Mouse (Mus musculus) cerebellum, adult 2 months (tissue): ENCODE data around the gene Abl1. TPM values are rescaled to one million over a fixed set of nuclear protein-coding genes. Genes with fewer than 3 reads are reported as not detected.

Experiments used
- DNase-seq, 2 experiments: peaks; one replicate each; pipeline ENCODE4 v3.0.0; 2021
- H3K27ac ChIP-seq: fragments of 200-500 bp; 2 replicates; pipeline ENCODE4 v1.5.1; 2012; ENCODE audit warnings: low read length, control low read depth, inconsistent platforms; ENCODE audit not compliant: insufficient read depth
- H3K27me3 ChIP-seq: fragments of 200-500 bp; 2 replicates; pipeline ENCODE4 v1.6.1; 2012; ENCODE audit warnings: inconsistent platforms, mild to moderate bottlenecking, low read length, moderate library complexity; ENCODE audit not compliant: control insufficient read depth, insufficient read depth
- H3K4me1 ChIP-seq: fragments of 200-500 bp; 2 replicates; pipeline ENCODE4 v1.6.1; 2011; ENCODE audit warnings: low read length; ENCODE audit not compliant: control insufficient read depth, insufficient read depth
- H3K4me3 ChIP-seq: fragments of 200-500 bp; replicated peaks from 2 replicates; pipeline ENCODE3; 2011; ENCODE audit warnings: mild to moderate bottlenecking, low read depth, low read length, control low read depth; ENCODE audit not compliant: insufficient read depth
- CTCF ChIP-seq: fragments of 200-500 bp; IDR thresholded peaks from 2 replicates; pipeline ENCODE4 v1.5.1; 2011; ENCODE audit warnings: low read depth, mild to moderate bottlenecking, control low read depth, low read length, moderate library complexity, borderline replicate concordance; ENCODE audit not compliant: insufficient read depth
- POLR2A ChIP-seq: fragments of 200-500 bp; IDR thresholded peaks from 2 replicates; pipeline ENCODE4 v1.6.1; 2011; ENCODE audit warnings: low read length, control low read depth, borderline replicate concordance; ENCODE audit not compliant: insufficient read depth
- WGBS: fragments of 180-500 bp; shearing (Covaris S2); methylation state at CpG from one replicate; pipeline ENCODE4 v1.1.7; 2018; 5-methylcytosine and 5-hydroxymethylcytosine counted together
- polyA plus RNA-seq: library from polyadenylated mRNA; depleted of rRNA; stranded (reverse); fragments of >200 nt; gene quantifications from 2 replicates; pipeline ENCODE4 v1.2.3, GENCODE M21; 2012

Gene Abl1
- polyA plus RNA-seq, 1 experiment: 45.0 TPM

- Histone ChIP-seq H3K4me1 (no peaks in the 10 kb centered on the region), H3K27me3 (no peaks in the 10 kb centered on the region), H3K27ac (no peak overlapping the region), H3K4me3 (no peak overlapping the region)
- no peak for DNase-seq
- TF ChIP-seq POLR2A (no peak), CTCF (no peak)
- WGBS: 81% methylated on average over 6 of the region's 6 CpGs
These were observed 6.4 kb upstream of the Abl1 start for GRCm38 (mm10) chr2:31681731-31682235.

GRCm38 (mm10) chr2:31683666-31684065 lies 4.5 kb upstream of the Abl1 start:
- no peaks in the 10 kb centered on the region for H3K4me1 ChIP-seq
- WGBS: 14% methylated on average over 2 of the region's 2 CpGs
- H3K4me3 ChIP-seq: no peak overlapping the region
- peak; percentile 58 to 62 for DNase-seq
- no peaks in the 10 kb centered on the region for H3K27me3 ChIP-seq
- TF ChIP-seq POLR2A (no peak), CTCF (peak; percentile 65)
- no peak overlapping the region for H3K27ac ChIP-seq

DNA sequence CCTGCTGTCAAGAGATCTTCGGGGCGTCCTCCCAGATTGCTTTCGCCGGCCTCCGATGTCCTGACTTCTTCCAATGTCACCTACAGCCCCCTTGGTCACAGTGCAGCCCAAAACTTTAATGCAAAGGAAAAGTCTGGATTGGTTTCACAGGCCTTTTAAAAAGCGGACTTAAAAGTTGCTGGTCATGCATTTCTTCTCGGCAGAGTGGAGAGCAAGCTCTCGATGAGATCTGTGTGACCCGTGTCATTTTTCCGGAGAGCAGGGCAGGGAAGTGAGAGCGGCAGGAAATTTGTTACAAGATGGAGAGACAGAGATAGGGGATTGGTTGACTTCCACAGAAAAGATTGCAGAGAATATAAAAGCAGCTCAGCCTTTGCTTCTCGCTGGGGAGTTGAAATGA lies 869 bp downstream of the Abl1 start:
- peak overlapping the region; percentile 87 for H3K4me3 ChIP-seq
- peak in 1 of 2 experiments; percentile 24 for DNase-seq
- 0 out of 2 replicates have a peak, but pooled peaks cover 2% of the 10 kb centered on the region for H3K4me1 ChIP-seq
- WGBS: under 1% methylated on average over 12 of the region's 12 CpGs
- H3K27me3 ChIP-seq: no peaks in the 10 kb centered on the region
- no peak overlapping the region for H3K27ac ChIP-seq
- TF ChIP-seq POLR2A (no peak), CTCF (no peak)

- no peak overlapping the region for H3K27ac ChIP-seq
- H3K27me3 ChIP-seq: no peaks in the 10 kb centered on the region
- H3K4me3 ChIP-seq: peak overlapping the region; percentile 15
- WGBS: 57% methylated on average over 3 of the region's 3 CpGs
- 0 out of 2 replicates have a peak, but pooled peaks cover 2% of the 10 kb centered on the region for H3K4me1 ChIP-seq
- no peak for DNase-seq
- TF ChIP-seq CTCF: no peak
- no peak for TF ChIP-seq POLR2A
These were observed 1.9 kb downstream of the Abl1 start for GRCm38 (mm10) chr2:31690063-31690462.

- H3K4me3 ChIP-seq: no peak overlapping the region
These were observed 10.0 kb downstream of the Abl1 start for GRCm38 (mm10) chr2:31698209-31698608.

DNA sequence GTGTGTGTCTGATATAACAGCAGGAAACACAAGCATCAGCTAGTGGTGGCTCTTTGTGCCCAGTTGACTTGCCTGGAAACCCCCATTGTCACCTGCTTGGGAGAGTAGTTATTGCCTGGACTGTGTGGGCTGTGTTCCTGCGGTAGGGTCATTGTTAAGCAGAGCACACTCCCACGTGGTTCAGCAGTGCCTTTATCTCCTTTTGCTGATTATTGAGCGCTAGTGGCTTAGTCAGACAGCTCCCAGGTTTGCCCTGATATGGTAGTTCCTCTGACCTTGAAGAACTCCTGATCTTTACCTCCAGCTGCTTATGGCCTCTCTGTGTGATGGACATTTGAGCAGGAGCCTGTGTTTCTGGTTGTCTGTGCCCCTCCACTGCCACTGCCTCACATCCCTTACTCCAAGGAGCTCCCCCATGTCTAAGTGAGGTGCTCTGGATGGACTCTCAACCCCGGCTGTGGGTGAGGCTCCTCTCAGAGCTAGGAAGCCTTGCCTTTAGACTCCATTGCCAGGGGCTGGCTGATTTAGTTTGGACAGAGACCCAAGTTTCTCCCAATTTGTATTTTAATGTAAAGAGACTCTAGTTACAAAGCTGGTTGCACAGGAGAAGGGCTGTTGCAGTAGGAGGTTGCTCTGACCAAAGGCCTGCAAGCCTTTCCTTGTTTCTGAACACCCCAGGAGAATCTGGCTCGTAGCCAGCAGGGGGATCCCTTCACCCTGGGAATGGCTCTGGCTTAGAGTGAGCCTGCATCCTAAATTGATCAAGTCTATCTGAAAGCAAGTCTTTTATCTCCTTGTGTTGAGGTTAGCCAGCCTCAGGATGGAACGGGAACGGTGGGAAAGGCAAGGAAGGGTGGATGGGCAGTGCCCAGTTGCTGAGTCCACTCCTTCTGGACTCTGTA lies 12.6 kb downstream of the Abl1 start:
- H3K27me3 ChIP-seq: no peaks in the 10 kb centered on the region
- H3K4me1 ChIP-seq: peaks cover 3% of the 10 kb centered on the region
- DNase-seq: no peak
- no peak for TF ChIP-seq POLR2A
- no peak for TF ChIP-seq CTCF
- H3K27ac ChIP-seq: no peak overlapping the region
- no peak overlapping the region for H3K4me3 ChIP-seq
- 54% methylated on average over 7 of the region's 7 CpGs for WGBS

More at GRCm38 (mm10) chr2:31698209-31698608, 10.0 kb downstream of the Abl1 start:
- Histone ChIP-seq H3K27ac (no peak overlapping the region), H3K4me1 (no peaks in the 10 kb centered on the region), H3K27me3 (no peaks in the 10 kb centered on the region)
- no peak for DNase-seq
- TF ChIP-seq POLR2A: no peak
- 0 out of 2 replicates have a peak, but pooled peaks have one; percentile 10 for TF ChIP-seq CTCF

DNA sequence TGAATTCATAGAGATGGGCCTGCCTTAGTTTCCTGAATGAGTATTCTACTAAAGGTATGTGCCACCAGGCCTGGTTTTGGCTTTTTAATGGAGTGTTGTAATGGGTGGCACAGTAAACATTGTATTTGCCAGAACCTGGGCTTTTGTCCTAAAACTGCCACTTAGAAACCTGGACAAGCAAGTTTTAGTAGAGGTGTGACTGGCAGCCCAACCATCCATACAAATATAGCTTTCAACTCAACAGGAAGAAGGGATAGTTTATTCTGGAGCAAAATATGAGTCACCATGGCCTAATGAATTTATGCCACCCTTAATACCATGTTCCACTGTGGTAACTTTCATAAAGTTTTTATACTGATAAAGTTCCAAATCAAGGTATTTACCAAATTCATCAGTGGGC lies 15.1 kb downstream of the Abl1 start:
- Histone ChIP-seq H3K4me3 (no peak overlapping the region), H3K27ac (no peak overlapping the region), H3K27me3 (no peaks in the 10 kb centered on the region), H3K4me1 (peaks cover 3% of the 10 kb centered on the region)
- no peak for TF ChIP-seq CTCF
- DNase-seq: no peak

DNA sequence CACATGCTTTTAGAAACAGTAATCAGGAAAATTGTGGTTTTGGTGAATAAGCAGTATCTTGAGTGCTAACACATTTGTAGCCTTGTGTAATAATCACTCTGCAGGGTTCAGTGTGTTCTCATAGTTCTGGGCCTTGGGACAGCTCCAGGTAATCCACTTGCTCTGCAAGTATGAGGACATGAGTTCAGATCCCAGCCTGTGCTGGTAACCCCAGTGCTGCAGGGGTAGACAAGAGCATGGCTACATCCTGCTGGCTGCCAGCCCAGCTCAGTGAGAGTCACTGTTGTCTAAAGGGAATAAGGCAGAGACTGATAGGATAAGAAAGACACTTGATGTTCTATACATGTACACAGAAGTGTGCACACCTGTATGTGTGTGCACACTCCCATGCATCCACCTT lies 17.7 kb downstream of the Abl1 start:
- DNase-seq: no peak
- no peak overlapping the region for H3K4me3 ChIP-seq
- TF ChIP-seq POLR2A (no peak), CTCF (no peak)
- H3K27ac ChIP-seq: no peak overlapping the region
- peaks cover 3% of the 10 kb centered on the region for H3K4me1 ChIP-seq
- H3K27me3 ChIP-seq: no peaks in the 10 kb centered on the region
